21 mouse cellular contexts compared by ENCODE assay signal in the genomic region with DNA sequence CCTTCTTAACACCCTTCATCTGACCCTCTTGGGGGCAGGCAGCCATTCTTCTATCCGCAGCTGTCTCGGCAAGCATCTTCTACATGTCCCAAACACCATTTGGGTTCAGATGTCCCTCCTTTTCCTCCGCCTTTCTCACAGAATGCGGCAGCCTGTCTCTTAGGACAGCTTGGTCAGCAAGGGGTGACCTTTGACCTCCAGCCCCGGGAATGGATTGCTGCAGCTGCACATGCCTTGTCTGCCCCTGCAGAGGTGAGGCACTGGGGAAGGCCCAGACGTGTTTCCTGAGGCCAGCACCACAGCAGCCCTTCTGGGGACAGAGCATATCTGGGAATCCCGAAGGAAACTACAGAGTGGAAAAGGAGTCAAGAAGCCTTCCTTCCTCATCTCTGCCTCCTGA. TPM values are rescaled to one million over a fixed set of nuclear protein-coding genes. Genes with fewer than 3 reads are reported as not detected.
DNase-seq lines count a peak whose midpoint lies in the region; ATAC-seq and TF ChIP-seq lines count a peak whose summit lies in the region.
"Had no signal": no experiment of that assay in that cellular context is flagged by ENCODE, and none has a peak within 500 bp of the region (broad histone marks: within the 10 kb centered on the region; RNA-seq: fewer than 3 reads in every experiment).

No protein-coding gene starts in this region.

- WGBS in kidney, embryonic 14.5 days: 34% methylated on average over 7 of the region's 7 CpGs
- WGBS in thymus, adult 2 months: 84% methylated on average over 7 of the region's 7 CpGs

- H3K9me3 ChIP-seq in kidney, embryonic 14.5 days (ENCODE audit: control insufficient read depth, low read length): no peaks in the 10 kb centered on the region
- H3K9me3 ChIP-seq: embryonic facial prominence, embryonic 13.5 days; forebrain, embryonic 15.5 days; limb, embryonic 13.5 days; liver, embryonic 13.5 days; stomach, embryonic 15.5 days had no signal

- no peaks in the 10 kb centered on the region for H3K36me3 ChIP-seq in kidney, embryonic 14.5 days (ENCODE audit: control insufficient read depth, insufficient read depth, low read length)
- H3K36me3 ChIP-seq in thymus, adult 2 months (ENCODE audit: control insufficient read depth, insufficient read depth, low read length): no peaks in the 10 kb centered on the region
- H3K36me3 ChIP-seq: liver, embryonic 13.5 days; stomach, embryonic 15.5 days had no signal

- H3K4me2 ChIP-seq in kidney, embryonic 14.5 days (replicated peaks; ENCODE audit: low read depth, low read length): no peak overlapping the region
- H3K4me2 ChIP-seq: embryonic facial prominence, embryonic 13.5 days; forebrain, embryonic 15.5 days; limb, embryonic 13.5 days; liver, embryonic 13.5 days; stomach, embryonic 15.5 days had no signal

- H3K27ac ChIP-seq in kidney, embryonic 14.5 days (ENCODE audit: low read depth, low read length): no peak overlapping the region
- no peak overlapping the region for H3K27ac ChIP-seq in thymus, adult 2 months (ENCODE audit: control insufficient read depth, insufficient read depth, low read length)
- H3K27ac ChIP-seq: embryonic facial prominence, embryonic 13.5 days; forebrain, embryonic 15.5 days; heart, adult 2 months; limb, embryonic 13.5 days; liver, embryonic 13.5 days; stomach, embryonic 15.5 days had no signal

- TF ChIP-seq POLR2A in thymus, adult 2 months (IDR thresholded peaks at IDR 0.05; ENCODE audit: control insufficient read depth, extremely low read depth, insufficient read depth, low read length, poor library complexity): no peak

- peak; percentile 8 to 17 for DNase-seq in kidney, adult 8-10 months
- DNase-seq in embryo, embryonic 10 days (ENCODE audit: low spot score): peak; percentile 69
- DNase-seq in embryo, embryonic 9.5 days (ENCODE audit: extremely low spot score): peak; percentile 53
- peak; percentile 32 for DNase-seq in mesoderm, embryonic 11.5 days (ENCODE audit: low read depth, low spot score)
- DNase-seq in retina, postnatal 1 day: no peak
- DNase-seq in thymus, adult 2 months: no peak
- DNase-seq: adrenal gland, postnatal 10 days; cerebellum, adult 11 months; cerebellum, postnatal 14 days; gastrocnemius, postnatal 14 days; heart, adult 2 months; layer of hippocampus, postnatal 36 days; liver, embryonic 13.5 days; thymus, adult 18-20 months had no signal

- H3K4me1 ChIP-seq in kidney, embryonic 14.5 days (ENCODE audit: control insufficient read depth, insufficient read depth, low read length): no peaks in the 10 kb centered on the region
- H3K4me1 ChIP-seq in thymus, adult 2 months (replicated peaks; ENCODE audit: control insufficient read depth, insufficient read depth, low read length): no peaks in the 10 kb centered on the region
- H3K4me1 ChIP-seq: embryonic facial prominence, embryonic 13.5 days; forebrain, embryonic 15.5 days; limb, embryonic 13.5 days; liver, embryonic 13.5 days; stomach, embryonic 15.5 days had no signal

- H3K9ac ChIP-seq in kidney, embryonic 14.5 days (ENCODE audit: low read depth, low read length): no peak overlapping the region
- H3K9ac ChIP-seq: embryonic facial prominence, embryonic 13.5 days; forebrain, embryonic 15.5 days; limb, embryonic 13.5 days; liver, embryonic 13.5 days; stomach, embryonic 15.5 days had no signal

- no peak for TF ChIP-seq CTCF in thymus, adult 2 months (IDR thresholded peaks at IDR 0.05; ENCODE audit: borderline replicate concordance, control insufficient read depth, extremely low read depth, insufficient read depth, low read length, poor library complexity)

- no peak for ATAC-seq in kidney, embryonic 14.5 days (ENCODE audit: low FRiP score, low TSS enrichment)
- ATAC-seq: activated CD4-positive, CD25-positive, alpha-beta regulatory T cell, adult 4 months; forebrain, embryonic 15.5 days; Patski had no signal

- H3K4me3 ChIP-seq in kidney, embryonic 14.5 days (ENCODE audit: low read length): no peak overlapping the region
- no peak overlapping the region for H3K4me3 ChIP-seq in thymus, adult 2 months (ENCODE audit: control insufficient read depth, insufficient read depth, low read length)
- H3K4me3 ChIP-seq: embryonic facial prominence, embryonic 13.5 days; forebrain, embryonic 15.5 days; heart, adult 2 months; limb, embryonic 13.5 days; liver, embryonic 13.5 days; stomach, embryonic 15.5 days had no signal

- no peaks in the 10 kb centered on the region for H3K27me3 ChIP-seq in kidney, embryonic 14.5 days (ENCODE audit: control insufficient read depth, insufficient read depth, low read length)
- no peaks in the 10 kb centered on the region for H3K27me3 ChIP-seq in thymus, adult 2 months (ENCODE audit: control insufficient read depth, insufficient read depth, low read length)
- H3K27me3 ChIP-seq: embryonic facial prominence, embryonic 13.5 days; forebrain, embryonic 15.5 days; limb, embryonic 13.5 days; liver, embryonic 13.5 days; Patski; stomach, embryonic 15.5 days had no signal

RNA-seq across cellular contexts. Expression of a gene that starts 26.8 kb away (rescaled TPM):
- 6.2 and 7.5 TPM in 2 replicates for polyA plus RNA-seq in kidney, embryonic 14.5 days (2014; fragmentation: Nextera tagmentation; extraction: Ambion mirVana)
- 2.6 and 3.7 TPM in 2 replicates for polyA plus RNA-seq in thymus, adult 2 months (2012; rRNA removed)

RNA-seq across cellular contexts. Expression of a gene that starts 26.8 kb away (rescaled TPM):
- 8.1 and 28.3 TPM in 2 replicates for polyA plus RNA-seq in kidney, embryonic 14.5 days (2014; fragmentation: Nextera tagmentation; extraction: Ambion mirVana)
- 68.0 and 82.4 TPM in 2 replicates for polyA plus RNA-seq in thymus, adult 2 months (2012; rRNA removed)

RNA-seq across cellular contexts. Expression of a gene that starts 33.5 kb away (rescaled TPM):
- polyA plus RNA-seq in kidney, embryonic 14.5 days (2014; fragmentation: Nextera tagmentation; extraction: Ambion mirVana): 13.4 and 26.1 TPM in 2 replicates
- polyA plus RNA-seq in thymus, adult 2 months (2012; rRNA removed): 45.7 and 51.4 TPM in 2 replicates

RNA-seq across cellular contexts. Expression of a gene that starts 39.9 kb away (rescaled TPM):
- polyA plus RNA-seq in kidney, embryonic 14.5 days (2014; fragmentation: Nextera tagmentation; extraction: Ambion mirVana): 14.4 and 18.9 TPM in 2 replicates
- 14.7 and 17.3 TPM in 2 replicates for polyA plus RNA-seq in thymus, adult 2 months (2012; rRNA removed)

RNA-seq across cellular contexts. Expression of a gene that starts 40.0 kb away (rescaled TPM):
- polyA plus RNA-seq in kidney, embryonic 14.5 days (2014; fragmentation: Nextera tagmentation; extraction: Ambion mirVana): 5.8 and 10.5 TPM in 2 replicates
- 28.4 and 30.3 TPM in 2 replicates for polyA plus RNA-seq in thymus, adult 2 months (2012; rRNA removed)

Comparison
In these comparisons a context has a peak if more than half of its experiments do, and no peak if none do; other contexts are left out.
1. DNase-seq: peak in kidney, adult 8-10 months (2 of 2), embryo, embryonic 10 days (single experiment), embryo, embryonic 9.5 days (single experiment) and mesoderm, embryonic 11.5 days (single experiment); none in retina, postnatal 1 day (single experiment) and thymus, adult 2 months (single experiment).